In genomic region chrX:52261546-52261945, GRCm38 (mm10) we compare ENCODE assay signal across 10 mouse cellular contexts.
DNase-seq lines count a peak whose midpoint lies in the region; ATAC-seq lines count a peak whose summit lies in the region.
"Had no signal": no experiment of that assay in that cellular context is flagged by ENCODE, and none has a peak within 500 bp of the region (broad histone marks: within the 10 kb centered on the region; RNA-seq: fewer than 3 reads in every experiment).

No protein-coding gene starts in this region.

- no peaks in the 10 kb centered on the region for H3K36me3 ChIP-seq in heart, embryonic 12.5 days
- H3K36me3 ChIP-seq: limb, embryonic 15.5 days had no signal

- H3K9me3 ChIP-seq in heart, embryonic 12.5 days (replicated peaks), result no peaks in the 10 kb centered on the region
- H3K9me3 ChIP-seq: limb, embryonic 15.5 days had no signal

- H3K27ac ChIP-seq in heart, embryonic 12.5 days (ENCODE audit: poor library complexity, severe bottlenecking), result no peak overlapping the region; the same call in 1 of the 2 replicates
- H3K27ac ChIP-seq: limb, embryonic 15.5 days had no signal

- no peak for ATAC-seq in cerebellum, adult (ENCODE audit: insufficient number of reproducible peaks, low FRiP score, low TSS enrichment)
- ATAC-seq in heart, embryonic 12.5 days (ENCODE audit: insufficient number of reproducible peaks, low FRiP score), result peak; percentile 18; the same call in 1 of the 2 replicates
- ATAC-seq in megakaryocyte, adult 5-6 weeks (ENCODE audit: poor library complexity, severe bottlenecking), result no peak

- H3K27me3 ChIP-seq in heart, embryonic 12.5 days (replicated peaks), result no peaks in the 10 kb centered on the region

- peaks cover 6% of the 10 kb centered on the region; the same call in 1 of the 2 replicates for H3K4me1 ChIP-seq in heart, embryonic 12.5 days (replicated peaks)

- H3K4me3 ChIP-seq in heart, embryonic 12.5 days, result no peak overlapping the region
- H3K4me3 ChIP-seq: limb, embryonic 15.5 days had no signal

- WGBS in heart, embryonic 12.5 days, result 44% methylated on average over 7 of the region's 7 CpGs

- H3K9ac ChIP-seq in heart, embryonic 12.5 days, result no peak overlapping the region
- H3K9ac ChIP-seq: limb, embryonic 15.5 days had no signal

- DNase-seq in cerebellum, postnatal 10 days, result peak; percentile 8 to 19
- peak; percentile 33 for DNase-seq in adrenal gland, adult 8-10 months
- peak; percentile 4 to 7 for DNase-seq in lung, adult 18-20 months
- no peak for DNase-seq in embryo, embryonic 10 days (ENCODE audit: low spot score)
- DNase-seq in cerebellum, adult 9-11 months, result no peak
- DNase-seq: right cerebral cortex, postnatal 25 days had no signal

- H3K4me2 ChIP-seq in heart, embryonic 12.5 days, result no peak overlapping the region
- H3K4me2 ChIP-seq: limb, embryonic 15.5 days had no signal

Comparison
In these comparisons a context has a peak if more than half of its experiments do, and no peak if none do; other contexts are left out.
1. DNase-seq: peak in cerebellum, postnatal 10 days (2 of 2), adrenal gland, adult 8-10 months (single experiment) and lung, adult 18-20 months (2 of 2); none in embryo, embryonic 10 days (single experiment) and cerebellum, adult 9-11 months (single experiment).